Mouse (Mus musculus) lung, postnatal 10 days (tissue): Measurements from ENCODE around the gene Nrip2.
"Not testable (repeated sequence)": the region's sequence is repeated elsewhere in the genome, so short reads cannot be mapped to it uniquely, and the experiment has no call there.

ENCODE experiments used
- DNase-seq: peaks from one replicate; pipeline ENCODE4 v3.0.0; 2021

Nrip2 gene

GRCm38 (mm10) chr6:128398996-128399395 lies at the start of gene Nrip2:
Nrip2 (plus strand) TSS chr6:128399296.
- no peak for DNase-seq

GRCm38 (mm10) chr6:128349711-128350110 lies 49.4 kb upstream of the Nrip2 start:
- DNase-seq: peak; percentile 39

- DNase-seq: no peak
Observed at GRCm38 (mm10) chr6:128354140-128354539, 45.0 kb upstream of the Nrip2 start.

GRCm38 (mm10) chr6:128355201-128355681 lies 43.9 kb upstream of the Nrip2 start:
- peak; percentile 57 for DNase-seq

GRCm38 (mm10) chr6:128355726-128356416 lies 43.2 kb upstream of the Nrip2 start, which contains the start of gene Tulp3:
Tulp3 (minus strand) TSS chr6:128355851.
- DNase-seq: peak; percentile 98

GRCm38 (mm10) chr6:128358999-128359398 lies 40.1 kb upstream of the Nrip2 start:
- DNase-seq: peak; percentile 71

- DNase-seq: no peak
Observed at GRCm38 (mm10) chr6:128361901-128362300, 37.2 kb upstream of the Nrip2 start.

- peak; percentile 86 for DNase-seq
Observed at GRCm38 (mm10) chr6:128362381-128363006, 36.6 kb upstream of the Nrip2 start, which contains the start of the genes Rhno1 and Foxm1. Rhno1 (minus strand) TSS chr6:128362911. Foxm1 (plus strand) TSS chr6:128362967.

GRCm38 (mm10) chr6:128363007-128363825 lies 35.9 kb upstream of the Nrip2 start:
- DNase-seq: peak; percentile 15

GRCm38 (mm10) chr6:128364721-128365120 lies 34.4 kb upstream of the Nrip2 start:
- DNase-seq: no peak

GRCm38 (mm10) chr6:128366466-128366865 lies 32.6 kb upstream of the Nrip2 start:
- no peak for DNase-seq

GRCm38 (mm10) chr6:128370040-128370439 lies 29.1 kb upstream of the Nrip2 start:
- DNase-seq: no peak

GRCm38 (mm10) chr6:128375192-128375591 lies 23.9 kb upstream of the Nrip2 start, which contains the start of the genes Tex52 and Gm44596:
Tex52 (plus strand) TSS chr6:128375456.
Gm44596 (plus strand) TSS chr6:128375503.
- peak; percentile 71 for DNase-seq

GRCm38 (mm10) chr6:128376371-128377085 lies 22.6 kb upstream of the Nrip2 start:
- no peak for DNase-seq

- no peak for DNase-seq
Observed at GRCm38 (mm10) chr6:128379636-128380035, 19.5 kb upstream of the Nrip2 start.

GRCm38 (mm10) chr6:128380594-128381167 lies 18.4 kb upstream of the Nrip2 start:
- not testable (repeated sequence) for DNase-seq

- no peak for DNase-seq
Observed at GRCm38 (mm10) chr6:128381254-128381653, 17.8 kb upstream of the Nrip2 start.

GRCm38 (mm10) chr6:128383752-128384151 lies 15.3 kb upstream of the Nrip2 start:
- no peak for DNase-seq

GRCm38 (mm10) chr6:128385026-128385425 lies 14.1 kb upstream of the Nrip2 start:
- no peak for DNase-seq

- no peak for DNase-seq
Observed at GRCm38 (mm10) chr6:128389185-128389584, 9.9 kb upstream of the Nrip2 start.

- no peak for DNase-seq
Observed at GRCm38 (mm10) chr6:128390683-128391082, 8.4 kb upstream of the Nrip2 start.
